Mouse (Mus musculus): ENCODE measurements around the gene Syn3. TPM values are rescaled to one million over a fixed set of nuclear protein-coding genes. Genes with fewer than 3 reads are reported as not detected.
"Not testable (repeated sequence)": the region's sequence is repeated elsewhere in the genome, so short reads cannot be mapped to it uniquely, and the experiment has no call there.

Syn3 gene
- polyA plus RNA-seq, 1 experiment from 2014 or later = 4.4 TPM

GRCm38 (mm10) chr10:86032517-86032916, 466.2 kb downstream of the Syn3 start:
- 83% methylated on average over 3 of the region's 3 CpGs for WGBS
- Histone ChIP-seq H3K36me3 (ENCODE audit: control insufficient read depth, insufficient read depth, low read length) (no peaks in the 10 kb centered on the region), H3K4me3 (ENCODE audit: low read depth, low read length) (no peak overlapping the region), H3K27ac (ENCODE audit: low read depth, low read length) (no peak overlapping the region), H3K9me3 (ENCODE audit: control insufficient read depth, low read length) (no peaks in the 10 kb centered on the region), H3K4me2 (no peak overlapping the region), H3K4me1 (ENCODE audit: control insufficient read depth, insufficient read depth, low read length) (no peaks in the 10 kb centered on the region), H3K9ac (ENCODE audit: low read length) (no peak overlapping the region), H3K27me3 (ENCODE audit: control insufficient read depth, insufficient read depth, low read length) (no peaks in the 10 kb centered on the region)
- no peak for ATAC-seq (ENCODE audit: low FRiP score)
- no peak for DNase-seq (ENCODE audit: low spot score, missing footprints)

GRCm38 (mm10) chr10:86030743-86031142, 468.0 kb downstream of the Syn3 start:
- Histone ChIP-seq H3K4me2 (no peak overlapping the region), H3K36me3 (ENCODE audit: control insufficient read depth, insufficient read depth, low read length) (no peaks in the 10 kb centered on the region), H3K4me1 (ENCODE audit: control insufficient read depth, insufficient read depth, low read length) (no peaks in the 10 kb centered on the region), H3K9ac (ENCODE audit: low read length) (no peak overlapping the region), H3K4me3 (ENCODE audit: low read depth, low read length) (no peak overlapping the region), H3K9me3 (ENCODE audit: control insufficient read depth, low read length) (no peaks in the 10 kb centered on the region), H3K27me3 (ENCODE audit: control insufficient read depth, insufficient read depth, low read length) (no peaks in the 10 kb centered on the region), H3K27ac (ENCODE audit: low read depth, low read length) (no peak overlapping the region)
- no peak for DNase-seq (ENCODE audit: low spot score, missing footprints)
- WGBS = 94% methylated on average over 7 of the region's 7 CpGs
- ATAC-seq (ENCODE audit: low FRiP score) = no peak

DNA sequence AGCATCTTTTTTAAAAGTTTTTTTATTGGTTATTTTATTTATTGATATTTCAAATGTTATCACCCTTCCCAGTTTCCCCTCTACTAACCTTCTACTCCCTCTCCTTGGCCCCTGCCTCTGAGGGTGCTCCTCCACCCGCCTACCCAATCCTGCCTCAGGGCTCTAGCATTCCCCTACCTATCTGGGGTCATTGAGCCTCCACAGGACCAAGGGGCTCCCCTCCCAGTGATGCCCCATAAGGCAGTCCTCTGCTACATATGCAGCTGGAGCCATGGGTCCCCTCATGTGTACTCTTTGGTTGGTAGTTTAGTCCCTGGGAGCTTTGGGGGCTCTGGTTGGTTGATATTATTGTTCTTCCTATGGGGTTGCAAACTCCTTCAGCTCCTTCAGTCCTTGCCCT, 471.9 kb downstream of the Syn3 start:
- H3K36me3 ChIP-seq (ENCODE audit: control insufficient read depth, insufficient read depth, low read length); DNase-seq (ENCODE audit: low spot score, missing footprints); H3K27me3 ChIP-seq (ENCODE audit: control insufficient read depth, insufficient read depth, low read length); H3K27ac ChIP-seq (ENCODE audit: low read depth, low read length); H3K4me1 ChIP-seq (ENCODE audit: control insufficient read depth, insufficient read depth, low read length); H3K4me2 ChIP-seq; H3K4me3 ChIP-seq (ENCODE audit: low read depth, low read length); H3K9ac ChIP-seq (ENCODE audit: low read length); H3K9me3 ChIP-seq (ENCODE audit: control insufficient read depth, low read length); ATAC-seq (ENCODE audit: low FRiP score): not testable (repeated sequence)
- WGBS = 62% methylated on average over 1 of the region's 1 CpGs

DNA sequence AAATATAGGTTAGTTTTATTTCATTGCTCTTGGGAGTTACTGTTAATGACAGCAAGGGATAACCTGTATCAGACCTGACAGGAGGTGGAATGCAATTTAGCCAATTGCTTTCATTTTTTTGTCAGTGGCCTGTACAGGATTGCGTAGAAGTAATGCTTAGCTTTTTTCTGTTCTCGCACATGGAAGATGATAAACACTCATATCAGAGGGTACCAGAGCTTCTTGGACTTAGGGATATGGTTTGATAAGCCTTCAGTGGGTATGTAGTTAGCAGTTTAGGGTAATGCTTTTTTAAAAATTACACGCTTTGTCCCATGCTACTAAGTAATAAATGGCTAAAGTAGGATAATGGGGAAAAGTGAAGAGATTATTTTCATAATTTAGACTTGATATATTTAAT, 472.3 kb downstream of the Syn3 start:
- WGBS = 93% methylated on average over 3 of the region's 3 CpGs

GRCm38 (mm10) chr10:86025906-86026305, 472.8 kb downstream of the Syn3 start:
- DNase-seq (ENCODE audit: low spot score, missing footprints) = peak; percentile 81
- Histone ChIP-seq H3K27ac (ENCODE audit: low read depth, low read length) (no peak overlapping the region), H3K4me1 (ENCODE audit: control insufficient read depth, insufficient read depth, low read length) (peaks cover 2% of the 10 kb centered on the region; the same call in 1 of the 2 replicates), H3K9me3 (ENCODE audit: control insufficient read depth, low read length) (no peaks in the 10 kb centered on the region), H3K27me3 (ENCODE audit: control insufficient read depth, insufficient read depth, low read length) (no peaks in the 10 kb centered on the region), H3K9ac (ENCODE audit: low read length) (no peak overlapping the region), H3K4me3 (ENCODE audit: low read depth, low read length) (no peak overlapping the region), H3K4me2 (no peak overlapping the region), H3K36me3 (ENCODE audit: control insufficient read depth, insufficient read depth, low read length) (no peaks in the 10 kb centered on the region)
- WGBS = 88% methylated on average over 2 of the region's 2 CpGs
- ATAC-seq (ENCODE audit: low FRiP score) = no peak

More for the DNA sequence above, 472.3 kb downstream of the Syn3 start:
- Histone ChIP-seq H3K9me3 (ENCODE audit: control insufficient read depth, low read length) (no peaks in the 10 kb centered on the region), H3K4me1 (ENCODE audit: control insufficient read depth, insufficient read depth, low read length) (peaks cover 2% of the 10 kb centered on the region; the same call in 1 of the 2 replicates), H3K4me2 (no peak overlapping the region), H3K4me3 (ENCODE audit: low read depth, low read length) (no peak overlapping the region), H3K9ac (ENCODE audit: low read length) (no peak overlapping the region), H3K27me3 (ENCODE audit: control insufficient read depth, insufficient read depth, low read length) (no peaks in the 10 kb centered on the region), H3K36me3 (ENCODE audit: control insufficient read depth, insufficient read depth, low read length) (no peaks in the 10 kb centered on the region), H3K27ac (ENCODE audit: low read depth, low read length) (no peak overlapping the region)
- DNase-seq (ENCODE audit: low spot score, missing footprints) = peak; percentile 10
- ATAC-seq (ENCODE audit: low FRiP score) = no peak

- H3K36me3 ChIP-seq (ENCODE audit: control insufficient read depth, insufficient read depth, low read length) = no peaks in the 10 kb centered on the region
- H3K27ac ChIP-seq (ENCODE audit: low read depth, low read length) = no peak overlapping the region
- peaks cover 2% of the 10 kb centered on the region; the same call in 1 of the 2 replicates for H3K4me1 ChIP-seq (ENCODE audit: control insufficient read depth, insufficient read depth, low read length)
- no peaks in the 10 kb centered on the region for H3K27me3 ChIP-seq (ENCODE audit: control insufficient read depth, insufficient read depth, low read length)
- no peak overlapping the region for H3K4me2 ChIP-seq
- no peak overlapping the region for H3K4me3 ChIP-seq (ENCODE audit: low read depth, low read length)
- no peaks in the 10 kb centered on the region for H3K9me3 ChIP-seq (ENCODE audit: control insufficient read depth, low read length)
- DNase-seq (ENCODE audit: low spot score, missing footprints) = no peak
- no peak overlapping the region for H3K9ac ChIP-seq (ENCODE audit: low read length)
- ATAC-seq (ENCODE audit: low FRiP score) = no peak
Observed at GRCm38 (mm10) chr10:86023149-86023548, 475.5 kb downstream of the Syn3 start.

DNA sequence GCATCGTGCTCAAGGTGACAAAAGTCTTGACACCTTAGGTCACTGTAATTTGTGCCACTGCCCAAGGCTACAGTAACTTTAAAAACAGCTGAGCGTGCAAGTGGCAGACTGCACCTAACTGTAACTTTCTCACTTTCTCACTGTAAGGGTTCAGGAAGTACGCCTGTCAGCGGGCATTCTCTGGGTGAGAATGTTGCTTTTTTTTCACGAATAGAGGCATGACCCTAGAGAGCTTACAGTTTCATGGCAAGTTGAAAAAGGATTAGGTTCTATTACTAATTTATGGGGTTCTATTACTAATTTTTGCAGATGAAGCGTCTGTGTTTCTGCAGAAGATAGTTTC, 476.3 kb downstream of the Syn3 start:
- Histone ChIP-seq H3K9ac (ENCODE audit: low read length) (peak overlapping the region; percentile 80), H3K4me2 (peak overlapping the region; percentile 66), H3K27me3 (ENCODE audit: control insufficient read depth, insufficient read depth, low read length) (no peaks in the 10 kb centered on the region), H3K4me3 (ENCODE audit: low read depth, low read length) (peak overlapping the region; percentile 83), H3K9me3 (ENCODE audit: control insufficient read depth, low read length) (no peaks in the 10 kb centered on the region), H3K27ac (ENCODE audit: low read depth, low read length) (no peak overlapping the region), H3K36me3 (ENCODE audit: control insufficient read depth, insufficient read depth, low read length) (no peaks in the 10 kb centered on the region), H3K4me1 (ENCODE audit: control insufficient read depth, insufficient read depth, low read length) (peaks cover 2% of the 10 kb centered on the region; the same call in 1 of the 2 replicates)
- ATAC-seq (ENCODE audit: low FRiP score) = no peak; the same call in 1 of the 2 replicates
- no peak for DNase-seq (ENCODE audit: low spot score, missing footprints)
- WGBS = 13% methylated on average over 6 of the region's 6 CpGs

- Histone ChIP-seq H3K27ac (ENCODE audit: low read depth, low read length) (peak within 1 kb of the TSS; percentile 61), H3K9me3 (ENCODE audit: control insufficient read depth, low read length) (no peaks in the 10 kb centered on the region), H3K4me1 (ENCODE audit: control insufficient read depth, insufficient read depth, low read length) (peaks cover 2% of the 10 kb centered on the region; the same call in 1 of the 2 replicates), H3K4me3 (ENCODE audit: low read depth, low read length) (peak within 1 kb of the TSS; percentile 83), H3K27me3 (ENCODE audit: control insufficient read depth, insufficient read depth, low read length) (no peaks in the 10 kb centered on the region), H3K4me2 (peak within 1 kb of the TSS; percentile 66), H3K36me3 (ENCODE audit: control insufficient read depth, insufficient read depth, low read length) (no peaks in the 10 kb centered on the region), H3K9ac (ENCODE audit: low read length) (peak within 1 kb of the TSS; percentile 80)
- ATAC-seq (ENCODE audit: low FRiP score) (peak; percentile 97), DNase-seq (ENCODE audit: low spot score, missing footprints) (peak; percentile 100)
- under 1% methylated on average over 82 of the region's 82 CpGs for WGBS
Observed at GRCm38 (mm10) chr10:86021749-86022473, 476.8 kb downstream of the Syn3 start, which contains the start of gene Fbxo7. Fbxo7 (plus strand) TSS chr10:86021972.

DNA sequence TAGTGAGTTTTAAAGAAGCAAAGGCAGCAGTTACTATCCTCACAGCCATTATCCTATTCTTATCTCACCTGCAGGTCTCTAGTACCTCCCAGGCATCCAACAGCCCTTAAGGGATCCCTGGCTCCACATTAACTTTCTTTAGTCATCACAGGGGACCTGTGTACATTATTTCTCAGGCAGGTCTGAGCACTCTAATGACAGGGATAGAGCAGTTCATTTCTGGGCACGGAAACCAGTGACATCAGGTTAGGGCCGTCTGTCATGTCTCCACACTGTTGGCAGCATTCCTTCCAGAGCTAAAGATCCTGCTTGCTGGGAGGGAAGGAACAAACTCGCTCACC, 477.3 kb downstream of the Syn3 start:
- H3K36me3 ChIP-seq (ENCODE audit: control insufficient read depth, insufficient read depth, low read length) = no peaks in the 10 kb centered on the region
- no peaks in the 10 kb centered on the region for H3K27me3 ChIP-seq (ENCODE audit: control insufficient read depth, insufficient read depth, low read length)
- H3K4me3 ChIP-seq (ENCODE audit: low read depth, low read length) = peak overlapping the region; percentile 83
- ATAC-seq (ENCODE audit: low FRiP score) = no peak; the same call in 1 of the 2 replicates
- WGBS = 2% methylated on average over 3 of the region's 3 CpGs
- H3K4me2 ChIP-seq = 0 out of 2 replicates have a peak overlapping the region, but pooled peaks have one; percentile 2
- DNase-seq (ENCODE audit: low spot score, missing footprints) = no peak
- H3K27ac ChIP-seq (ENCODE audit: low read depth, low read length) = no peak overlapping the region
- H3K4me1 ChIP-seq (ENCODE audit: control insufficient read depth, insufficient read depth, low read length) = peaks cover 2% of the 10 kb centered on the region; the same call in 1 of the 2 replicates
- H3K9ac ChIP-seq (ENCODE audit: low read length) = no peak overlapping the region
- H3K9me3 ChIP-seq (ENCODE audit: control insufficient read depth, low read length) = no peaks in the 10 kb centered on the region

Measured in midbrain, embryonic 11.5 days (tissue).